Mouse (Mus musculus) CD4-positive helper T cell, adult 2 months (primary cell): ENCODE data around the gene Aldh3b3.
"Not testable (repeated sequence)": the region's sequence is repeated elsewhere in the genome, so short reads cannot be mapped to it uniquely, and the experiment has no call there.

ENCODE experiments used
- DNase-seq: peaks from one replicate; pipeline ENCODE4 v3.0.0-alpha.2; 2012; ENCODE audit warnings: low read depth, missing footprints, low spot score

Aldh3b3 gene

GRCm38 (mm10) chr19:3935896-3936850 lies 22.3 kb upstream of the Aldh3b3 start:
- peak; percentile 67 for DNase-seq

- DNase-seq, result no peak
Measured at GRCm38 (mm10) chr19:3942315-3942714, 16.1 kb upstream of the Aldh3b3 start.

GRCm38 (mm10) chr19:3942986-3943735 lies 15.3 kb upstream of the Aldh3b3 start:
- peak; percentile 78 for DNase-seq

DNA sequence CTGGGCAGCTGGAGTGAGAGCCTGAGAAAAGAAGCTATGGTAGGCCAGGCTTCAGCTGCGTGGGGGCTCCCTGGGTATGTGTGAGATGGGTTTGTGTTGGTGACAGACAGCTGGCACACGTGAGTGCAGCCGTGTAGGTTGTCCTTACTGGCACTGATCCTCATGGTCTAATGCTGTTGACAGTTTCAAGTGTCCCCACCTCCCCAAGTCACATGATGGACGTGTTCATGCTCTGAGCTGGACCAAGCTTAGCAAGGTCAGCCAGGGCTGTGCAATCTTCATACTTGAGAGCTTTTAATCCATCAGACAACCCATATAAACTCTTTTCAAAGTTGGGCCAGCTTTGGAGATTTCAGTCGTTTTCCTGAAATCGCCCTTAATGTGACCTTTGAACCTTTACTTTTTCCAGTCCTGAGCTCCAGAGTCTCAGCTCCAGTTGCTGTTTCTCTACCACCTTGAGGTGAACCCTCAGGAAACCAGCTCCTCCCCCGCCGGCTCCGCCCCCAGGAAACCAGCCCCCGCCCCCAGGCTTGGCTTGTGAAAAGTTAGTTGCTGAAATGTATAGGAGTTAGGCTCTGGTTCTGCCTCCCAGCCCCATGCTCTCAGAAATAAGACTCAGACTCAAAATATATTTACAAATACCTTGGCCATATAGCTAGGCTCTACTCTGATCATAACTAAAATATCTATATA lies 12.4 kb upstream of the Aldh3b3 start:
- DNase-seq, result peak; percentile 67

GRCm38 (mm10) chr19:3946715-3947114 lies 11.7 kb upstream of the Aldh3b3 start:
- DNase-seq, result peak; percentile 62

- no peak for DNase-seq
Measured at GRCm38 (mm10) chr19:3947813-3948212, 10.6 kb upstream of the Aldh3b3 start.

GRCm38 (mm10) chr19:3948546-3948945 lies 9.9 kb upstream of the Aldh3b3 start:
- DNase-seq, result no peak

DNA sequence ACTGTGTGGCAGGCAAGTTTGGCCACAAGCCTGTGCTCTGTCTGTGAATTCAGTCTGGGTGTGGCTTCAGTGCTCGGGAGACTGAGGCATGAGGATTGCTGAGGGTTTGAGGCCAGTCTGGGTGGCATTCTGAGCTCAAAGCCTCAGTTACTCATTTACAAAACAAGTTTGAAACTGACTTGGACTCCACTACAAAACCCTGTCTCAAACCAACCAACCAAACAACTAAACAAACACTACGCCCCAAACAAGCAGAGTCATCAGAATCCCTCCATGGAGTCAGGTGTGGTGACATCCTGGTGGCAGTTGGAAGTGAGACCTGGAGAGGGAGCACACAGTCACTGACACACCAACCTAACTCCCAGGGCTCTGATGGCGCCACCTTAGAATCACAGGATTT lies 8.1 kb upstream of the Aldh3b3 start:
- DNase-seq, result no peak

DNA sequence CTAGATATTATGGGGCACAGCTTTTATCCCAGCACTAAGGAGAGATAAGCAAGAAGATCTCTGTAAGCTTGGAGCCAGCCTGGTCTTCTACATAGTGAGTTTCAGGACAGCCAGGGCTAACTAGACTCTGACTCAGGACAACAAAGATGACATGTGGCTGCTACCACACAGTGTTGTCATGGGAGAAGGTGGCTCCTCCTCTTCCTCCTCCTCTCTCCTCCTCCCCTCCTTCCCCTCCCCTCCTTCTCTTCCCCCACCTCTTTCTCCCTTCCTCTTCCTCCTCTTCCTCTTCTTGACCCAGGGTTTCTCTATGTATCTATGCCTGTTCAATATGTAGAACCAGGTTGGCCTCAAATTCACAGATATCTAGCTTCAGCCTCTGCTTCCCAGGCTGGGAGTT lies 7.0 kb upstream of the Aldh3b3 start:
- no peak for DNase-seq

GRCm38 (mm10) chr19:3952099-3952498 lies 6.3 kb upstream of the Aldh3b3 start:
- no peak for DNase-seq

DNA sequence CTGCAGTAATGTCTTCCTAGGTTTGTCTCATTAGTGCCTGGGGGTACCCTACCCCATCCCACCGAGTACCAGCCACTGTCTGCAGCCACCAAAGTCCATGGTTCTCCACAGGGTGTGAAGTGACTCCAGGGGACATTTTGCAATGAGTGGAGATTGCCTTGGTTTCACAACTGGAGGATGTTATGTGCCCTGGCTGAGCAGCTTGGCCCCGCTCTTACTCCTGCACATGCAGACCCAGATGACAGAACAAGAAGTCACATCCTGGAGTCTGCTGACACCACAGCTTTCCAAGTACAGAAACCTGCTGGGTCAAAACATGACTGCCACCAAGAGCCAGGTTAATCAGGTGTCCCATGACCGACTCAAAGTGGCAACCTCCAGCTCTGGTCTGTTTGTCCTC lies 3.4 kb upstream of the Aldh3b3 start:
- no peak for DNase-seq

DNA sequence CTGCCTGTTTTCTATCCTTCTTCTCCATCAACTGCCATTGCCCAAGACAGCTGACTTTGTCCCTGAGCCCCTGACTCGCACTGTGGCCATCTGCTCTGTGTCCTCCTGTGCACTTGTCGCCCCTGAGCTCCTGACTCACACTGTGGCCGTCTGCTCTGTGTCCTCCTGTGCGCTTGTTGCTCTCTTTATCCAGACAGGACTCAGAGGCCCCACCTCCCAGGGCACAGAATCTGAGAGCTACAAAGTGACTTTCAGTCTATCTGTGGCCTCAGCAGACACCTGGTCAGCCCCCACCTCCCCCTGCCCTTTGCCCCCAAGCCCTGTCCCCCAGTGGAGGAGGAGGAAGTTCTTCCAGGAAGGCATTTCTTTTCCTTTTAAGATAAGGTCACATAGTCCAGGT lies 2.6 kb upstream of the Aldh3b3 start:
- DNase-seq, result no peak

DNA sequence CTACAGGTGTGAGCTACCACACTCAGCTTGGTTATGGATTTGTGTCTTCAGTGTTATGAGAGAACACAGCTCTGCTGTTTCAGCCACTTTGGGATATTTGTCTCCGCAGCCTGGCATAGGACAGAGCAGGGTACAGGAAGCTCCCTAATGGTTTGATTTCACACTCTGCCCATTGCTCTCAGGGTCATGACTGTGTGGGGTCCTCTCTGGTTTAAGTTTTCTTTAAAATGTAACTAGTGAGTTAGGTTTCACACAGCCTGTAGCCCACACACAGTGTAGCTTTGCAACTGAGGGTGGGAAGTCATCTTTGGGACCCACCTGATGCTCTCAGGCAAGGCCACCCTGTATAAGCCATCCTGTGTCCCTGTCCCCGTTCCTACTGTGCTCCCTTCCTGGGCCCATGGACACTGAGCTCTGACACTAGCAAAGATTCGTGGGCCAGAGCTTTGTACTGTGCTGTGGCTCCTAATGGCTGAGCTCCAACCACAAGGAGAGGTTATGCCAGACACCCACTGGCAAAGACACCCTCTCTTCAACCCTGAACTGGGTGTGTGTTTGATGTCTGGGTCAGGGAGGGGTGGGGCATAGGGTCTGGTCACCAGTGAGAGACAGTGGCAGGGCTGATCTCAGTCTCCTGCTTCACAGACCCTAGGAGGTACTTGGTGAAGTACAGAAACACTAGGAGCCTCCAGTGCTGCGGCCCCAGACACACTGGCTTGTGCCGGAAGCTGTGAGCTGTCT lies 979 bp upstream of the Aldh3b3 start:
- DNase-seq, result not testable (repeated sequence)

- DNase-seq, result no peak
Measured at GRCm38 (mm10) chr19:3959030-3959429, 585 bp downstream of the Aldh3b3 start.

DNA sequence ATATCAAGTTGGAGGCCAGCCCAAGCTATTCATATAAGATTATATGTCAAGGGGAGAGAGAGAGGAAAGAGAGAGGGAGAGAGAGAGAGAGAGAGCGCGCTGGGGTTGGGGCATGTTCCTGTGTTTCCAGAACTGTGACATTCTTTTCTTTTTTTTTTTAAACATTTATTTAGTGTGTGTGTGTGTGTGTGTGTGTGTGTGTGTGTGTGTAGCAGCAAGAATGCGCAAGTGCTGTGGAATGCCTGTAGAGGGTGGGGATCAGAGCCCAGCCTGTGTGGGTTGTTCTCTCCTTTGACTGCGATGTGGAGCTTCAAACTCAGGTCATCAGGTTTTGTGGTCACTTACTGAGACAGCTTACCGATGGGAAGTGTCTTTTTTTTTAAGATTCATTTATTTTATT lies 1.8 kb downstream of the Aldh3b3 start:
- no peak for DNase-seq

DNA sequence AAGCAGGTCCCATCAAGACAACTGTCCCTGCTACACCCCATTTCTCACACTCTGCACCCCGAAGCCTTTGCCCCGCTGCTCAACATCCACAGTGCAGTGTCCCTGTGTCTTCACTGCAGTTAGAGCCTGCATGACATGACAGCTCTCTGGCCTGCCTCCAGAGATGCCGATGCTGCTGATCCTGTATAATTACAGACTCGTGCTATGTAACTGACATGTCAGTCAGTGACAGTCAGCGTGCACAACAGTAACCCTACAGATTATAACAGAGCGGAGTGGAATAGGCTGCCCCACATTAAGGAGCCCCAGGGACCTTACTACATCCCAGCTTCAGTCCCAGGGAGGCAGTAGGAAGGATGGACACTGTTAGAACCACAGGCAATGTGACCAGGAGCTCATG lies 3.4 kb downstream of the Aldh3b3 start:
- DNase-seq, result not testable (repeated sequence)

DNA sequence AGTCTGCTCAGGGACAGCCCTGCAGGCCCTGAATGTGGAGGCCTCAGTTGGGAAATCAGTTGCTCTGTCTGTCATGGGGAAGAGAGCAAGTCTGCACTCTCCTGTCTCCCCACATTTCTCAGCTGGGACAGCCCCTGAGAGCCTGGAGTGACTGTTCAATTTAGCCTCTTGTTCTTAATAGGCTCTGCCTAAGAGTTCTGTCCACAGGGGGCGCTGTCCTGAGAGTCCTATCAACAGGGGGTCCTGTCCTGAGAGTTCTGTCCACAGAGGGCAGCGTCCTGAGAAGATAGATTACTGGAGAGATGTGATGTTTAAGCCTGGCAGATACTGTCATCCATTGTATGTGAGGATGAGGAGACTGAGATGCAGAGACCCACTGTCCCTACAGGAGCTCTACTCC lies 4.0 kb downstream of the Aldh3b3 start:
- DNase-seq, result no peak

GRCm38 (mm10) chr19:3964030-3964429 lies 5.6 kb downstream of the Aldh3b3 start:
- DNase-seq, result no peak

GRCm38 (mm10) chr19:3966330-3967075 lies 8.1 kb downstream of the Aldh3b3 start:
- DNase-seq, result no peak

DNA sequence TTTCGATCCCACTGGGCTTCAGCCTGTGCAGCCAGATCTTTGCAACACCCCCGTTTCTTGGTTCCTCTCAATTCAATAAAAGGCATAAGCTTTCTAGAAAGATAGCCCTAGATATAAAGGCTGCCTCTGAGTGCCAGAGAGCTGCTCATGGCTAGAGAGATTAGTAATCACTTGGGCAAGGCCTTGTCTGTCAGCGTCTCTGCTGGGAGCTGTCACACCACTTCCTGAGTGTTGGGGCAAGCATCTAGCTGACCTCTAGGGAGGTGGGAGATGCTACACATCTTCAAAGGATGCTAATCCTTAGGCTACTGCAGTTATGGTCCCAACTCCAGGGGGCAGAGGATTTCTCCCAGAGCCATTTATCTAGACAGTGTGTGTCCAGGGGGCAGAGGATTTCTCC lies 8.8 kb downstream of the Aldh3b3 start:
- DNase-seq, result no peak

- DNase-seq, result no peak
Measured at GRCm38 (mm10) chr19:3972229-3972628, 13.8 kb downstream of the Aldh3b3 start, which contains the start of gene Aldh3b2. Aldh3b2 (plus strand) TSS chr19:3972328.
